Mouse (Mus musculus) stomach, embryonic 16.5 days (tissue): ENCODE measurements around the gene Rasgef1a. TPM values are rescaled to one million over a fixed set of nuclear protein-coding genes. Genes with fewer than 3 reads are reported as not detected.

ENCODE experiments used
- ATAC-seq: fragments of 200-750 bp; cut with Nextera tagmentation; 2 replicates; pipeline ENCODE4 v1.8.0; 2017; ENCODE audit warnings: moderate number of reproducible peaks, moderate TSS enrichment; ENCODE audit not compliant: insufficient read depth, low FRiP score
- H3K27ac ChIP-seq: fragments of 300-500 bp; sonication (generic); 2 replicates; pipeline ENCODE4 v1.5.1; 2014; ENCODE audit warnings: low read length
- H3K27me3 ChIP-seq: fragments of 300-500 bp; sonication (generic); 2 replicates; pipeline ENCODE4 v1.6.1; 2014; ENCODE audit warnings: low read length, control low read depth, mixed read lengths; ENCODE audit not compliant: control insufficient read depth, insufficient read depth
- H3K36me3 ChIP-seq: fragments of 300-500 bp; sonication (generic); 2 replicates; pipeline ENCODE4 v1.6.1; 2014; ENCODE audit warnings: low read length; ENCODE audit not compliant: control insufficient read depth, insufficient read depth
- H3K4me1 ChIP-seq: fragments of 300-500 bp; sonication (generic); 2 replicates; pipeline ENCODE4 v1.6.1; 2014; ENCODE audit warnings: low read length, control low read depth, mixed read lengths; ENCODE audit not compliant: control insufficient read depth, insufficient read depth
- H3K4me2 ChIP-seq: fragments of 300-500 bp; sonication (generic); 2 replicates; pipeline ENCODE4 v1.6.1; 2014; ENCODE audit warnings: low read depth, low read length, mixed read lengths
- H3K4me3 ChIP-seq: fragments of 300-500 bp; sonication (generic); replicated peaks from 2 replicates; pipeline ENCODE4 v1.5.1; 2014; ENCODE audit warnings: mild to moderate bottlenecking, low read length
- H3K9ac ChIP-seq: fragments of 300-500 bp; sonication (generic); 2 replicates; pipeline ENCODE4 v1.6.1; 2014; ENCODE audit warnings: low read length
- H3K9me3 ChIP-seq: fragments of 300-500 bp; sonication (generic); replicated peaks from 2 replicates; pipeline ENCODE4 v1.6.1; 2016; ENCODE audit warnings: low read length, control low read depth; ENCODE audit not compliant: control insufficient read depth
- WGBS: fragments of 180-500 bp; shearing (Covaris S2); extraction: QIAGEN DNeasy Blood & Tissue Kit; methylation state at CpG from one replicate; pipeline ENCODE4 v1.1.7; 2014; 5-methylcytosine and 5-hydroxymethylcytosine counted together
- polyA plus RNA-seq: library from polyadenylated mRNA; unstranded; fragments of >200 nt; fragmentation: Nextera tagmentation; extraction: Ambion mirVana; gene quantifications from 2 replicates; pipeline ENCODE4 v1.2.1, GENCODE M21; 2015

The Rasgef1a gene
- polyA plus RNA-seq, 1 experiment from 2014 or later = 0.39 TPM

- Histone ChIP-seq H3K4me2 (no peak overlapping the region), H3K4me3 (no peak overlapping the region), H3K4me1 (no peaks in the 10 kb centered on the region), H3K9ac (no peak overlapping the region), H3K36me3 (peaks cover 5% of the 10 kb centered on the region; the same call in 1 of the 2 replicates), H3K27me3 (no peaks in the 10 kb centered on the region), H3K27ac (no peak overlapping the region), H3K9me3 (no peaks in the 10 kb centered on the region)
- WGBS = 72% methylated on average over 7 of the region's 7 CpGs
- no peak for ATAC-seq
These were observed 116.0 kb downstream of the Rasgef1a start for GRCm38 (mm10) chr6:118127198-118127597.

- no peak for ATAC-seq
- no peaks in the 10 kb centered on the region for H3K27me3 ChIP-seq
- no peak overlapping the region for H3K4me3 ChIP-seq
- H3K27ac ChIP-seq = no peak overlapping the region
- H3K36me3 ChIP-seq = peaks cover 5% of the 10 kb centered on the region; the same call in 1 of the 2 replicates
- H3K9me3 ChIP-seq = no peaks in the 10 kb centered on the region
- no peaks in the 10 kb centered on the region for H3K4me1 ChIP-seq
- whole genome bisulfite sequencing = 40% methylated on average over 6 of the region's 6 CpGs
- no peak overlapping the region for H3K4me2 ChIP-seq
- H3K9ac ChIP-seq = no peak overlapping the region
These were observed 116.7 kb downstream of the Rasgef1a start for GRCm38 (mm10) chr6:118127827-118128487.

- Histone ChIP-seq H3K4me1 (no peaks in the 10 kb centered on the region), H3K4me2 (no peak overlapping the region), H3K4me3 (no peak overlapping the region), H3K36me3 (peaks cover 2% of the 10 kb centered on the region; the same call in 1 of the 2 replicates), H3K9ac (no peak overlapping the region), H3K9me3 (no peaks in the 10 kb centered on the region), H3K27ac (no peak overlapping the region), H3K27me3 (no peaks in the 10 kb centered on the region)
- ATAC-seq = no peak
- WGBS = 70% methylated on average over 2 of the region's 2 CpGs
These were observed 118.8 kb downstream of the Rasgef1a start for GRCm38 (mm10) chr6:118130022-118130421.

GRCm38 (mm10) chr6:118134461-118134860 is 123.2 kb downstream of the Rasgef1a start:
- no peaks in the 10 kb centered on the region for H3K9me3 ChIP-seq
- H3K4me1 ChIP-seq = 0 out of 2 replicates have a peak, but pooled peaks cover 3% of the 10 kb centered on the region
- H3K36me3 ChIP-seq = no peaks in the 10 kb centered on the region
- no peak overlapping the region for H3K4me2 ChIP-seq
- no peak overlapping the region for H3K27ac ChIP-seq
- no peak overlapping the region for H3K9ac ChIP-seq
- no peak for ATAC-seq
- no peaks in the 10 kb centered on the region for H3K27me3 ChIP-seq
- H3K4me3 ChIP-seq = no peak overlapping the region
- 73% methylated on average over 1 of the region's 1 CpGs for WGBS

- no peak for ATAC-seq
- no peak overlapping the region for H3K27ac ChIP-seq
- no peak overlapping the region for H3K4me2 ChIP-seq
- 72% methylated on average over 2 of the region's 2 CpGs for WGBS
- no peak overlapping the region for H3K9ac ChIP-seq
- 0 out of 2 replicates have a peak, but pooled peaks cover 3% of the 10 kb centered on the region for H3K4me1 ChIP-seq
- H3K9me3 ChIP-seq = no peaks in the 10 kb centered on the region
- no peaks in the 10 kb centered on the region for H3K27me3 ChIP-seq
- no peak overlapping the region for H3K4me3 ChIP-seq
- no peaks in the 10 kb centered on the region for H3K36me3 ChIP-seq
These were observed 125.9 kb downstream of the Rasgef1a start for GRCm38 (mm10) chr6:118137148-118137547.

GRCm38 (mm10) chr6:118138731-118139709 is 127.8 kb downstream of the Rasgef1a start, which contains the start of gene Csgalnact2:
Gene Csgalnact2 (minus strand): TSS chr6:118139140.
- 0 out of 2 replicates have a peak, but pooled peaks cover 3% of the 10 kb centered on the region for H3K4me1 ChIP-seq
- peak within 1 kb of the TSS; percentile 71 for H3K27ac ChIP-seq
- ATAC-seq = peak; percentile 99
- no peaks in the 10 kb centered on the region for H3K27me3 ChIP-seq
- WGBS = 5% methylated on average over 65 of the region's 66 CpGs
- H3K9ac ChIP-seq = peak within 1 kb of the TSS; percentile 85
- no peaks in the 10 kb centered on the region for H3K9me3 ChIP-seq
- H3K4me2 ChIP-seq = peak within 1 kb of the TSS; percentile 72
- peak within 1 kb of the TSS; percentile 76 for H3K4me3 ChIP-seq
- no peaks in the 10 kb centered on the region for H3K36me3 ChIP-seq

- H3K4me3 ChIP-seq = no peak overlapping the region
- H3K4me1 ChIP-seq = 0 out of 2 replicates have a peak, but pooled peaks cover 3% of the 10 kb centered on the region
- H3K36me3 ChIP-seq = no peaks in the 10 kb centered on the region
- H3K27ac ChIP-seq = no peak overlapping the region
- H3K4me2 ChIP-seq = no peak overlapping the region
- no peaks in the 10 kb centered on the region for H3K27me3 ChIP-seq
- H3K9me3 ChIP-seq = no peaks in the 10 kb centered on the region
- no peak overlapping the region for H3K9ac ChIP-seq
- WGBS = 73% methylated on average over 6 of the region's 6 CpGs
- no peak for ATAC-seq
These were observed 129.7 kb downstream of the Rasgef1a start for GRCm38 (mm10) chr6:118140961-118141360.
